Mouse (Mus musculus) small intestine, adult 2 months (tissue): ENCODE measurements around the gene Ttc7. TPM values are rescaled to one million over a fixed set of nuclear protein-coding genes. Genes with fewer than 3 reads are reported as not detected.

Experiments used
- H3K27ac ChIP-seq: fragments of 200-500 bp; 2 replicates; pipeline ENCODE4 v1.5.1; 2012; ENCODE audit warnings: low read depth, low read length, control low read depth, inconsistent platforms; ENCODE audit not compliant: insufficient read depth
- H3K27me3 ChIP-seq: fragments of 200-500 bp; 2 replicates; pipeline ENCODE4 v1.6.1; 2012; ENCODE audit warnings: mild to moderate bottlenecking, moderate library complexity, low read length, inconsistent platforms; ENCODE audit not compliant: control insufficient read depth, insufficient read depth
- H3K36me3 ChIP-seq: fragments of 200-500 bp; 2 replicates; pipeline ENCODE4 v1.6.1; 2012; ENCODE audit warnings: mild to moderate bottlenecking, low read length, control low read depth, inconsistent platforms; ENCODE audit not compliant: control insufficient read depth, insufficient read depth
- H3K4me1 ChIP-seq: fragments of 200-500 bp; 2 replicates; pipeline ENCODE4 v1.6.1; 2012; ENCODE audit warnings: low read length, inconsistent platforms, mixed read lengths; ENCODE audit not compliant: control insufficient read depth, insufficient read depth, insufficient read length
- H3K4me3 ChIP-seq: fragments of 200-500 bp; 2 replicates; pipeline ENCODE4 v1.5.1; 2012; ENCODE audit warnings: low read depth, mild to moderate bottlenecking, control low read depth, inconsistent platforms, low read length, moderate library complexity
- CTCF ChIP-seq: fragments of 200-500 bp; IDR thresholded peaks from 2 replicates; pipeline ENCODE4 v1.5.1; 2012; ENCODE audit warnings: low read depth, mild to moderate bottlenecking, control low read depth, inconsistent platforms, low read length, moderate library complexity, mixed read lengths; ENCODE audit not compliant: insufficient replicate concordance, insufficient read length; ENCODE audit errors: extremely low read depth
- POLR2A ChIP-seq: fragments of 200-500 bp; IDR thresholded peaks from 2 replicates; pipeline ENCODE4 v1.6.1; 2012; ENCODE audit warnings: low read depth, mild to moderate bottlenecking, control low read depth, inconsistent platforms, low read length, moderate library complexity
- WGBS: fragments of 180-500 bp; shearing (Covaris S2); methylation state at CpG from one replicate; pipeline ENCODE4 v1.1.7; 2018; 5-methylcytosine and 5-hydroxymethylcytosine counted together
- polyA plus RNA-seq: library from polyadenylated mRNA; depleted of rRNA; stranded (reverse); fragments of >200 nt; gene quantifications from 2 replicates; pipeline ENCODE4 v1.2.3, GENCODE M21; 2012

The Ttc7 gene
- polyA plus RNA-seq, 1 experiment: 289 TPM

DNA sequence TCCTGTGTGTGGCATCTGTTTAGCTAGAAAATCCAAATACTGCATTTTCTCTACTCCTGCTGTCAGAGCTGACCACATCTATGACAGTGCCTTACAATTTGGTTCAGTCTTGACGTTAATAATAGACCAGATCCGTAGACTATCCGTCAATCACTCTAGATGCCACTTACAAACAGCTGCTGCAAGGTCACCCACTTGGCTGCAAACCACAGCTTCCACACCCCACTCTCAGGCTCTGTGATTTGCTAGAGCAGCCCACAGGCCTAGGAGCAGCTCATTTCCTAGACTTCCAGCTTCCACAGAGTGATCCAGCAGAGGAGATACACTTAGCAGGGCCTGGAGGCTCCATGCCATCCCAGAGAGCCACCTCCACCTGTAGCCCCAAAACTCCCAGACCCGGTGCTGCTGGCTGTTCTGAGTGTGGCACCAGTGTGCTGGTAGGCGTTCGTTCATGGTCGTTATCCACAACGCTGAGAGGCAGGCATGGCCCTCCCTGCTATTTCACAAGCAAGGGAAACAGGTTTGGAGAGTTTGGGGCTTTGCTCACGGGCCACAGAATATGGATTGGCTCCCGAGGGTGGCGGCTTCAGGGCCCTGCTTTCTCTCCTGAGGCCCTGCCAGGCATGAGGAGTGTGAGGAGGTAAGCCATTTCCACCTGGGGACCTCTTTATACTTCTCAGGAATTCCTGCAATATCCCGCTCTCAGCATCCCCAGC lies 26.5 kb downstream of the Ttc7 start:
- no peak overlapping the region for H3K27ac ChIP-seq

DNA sequence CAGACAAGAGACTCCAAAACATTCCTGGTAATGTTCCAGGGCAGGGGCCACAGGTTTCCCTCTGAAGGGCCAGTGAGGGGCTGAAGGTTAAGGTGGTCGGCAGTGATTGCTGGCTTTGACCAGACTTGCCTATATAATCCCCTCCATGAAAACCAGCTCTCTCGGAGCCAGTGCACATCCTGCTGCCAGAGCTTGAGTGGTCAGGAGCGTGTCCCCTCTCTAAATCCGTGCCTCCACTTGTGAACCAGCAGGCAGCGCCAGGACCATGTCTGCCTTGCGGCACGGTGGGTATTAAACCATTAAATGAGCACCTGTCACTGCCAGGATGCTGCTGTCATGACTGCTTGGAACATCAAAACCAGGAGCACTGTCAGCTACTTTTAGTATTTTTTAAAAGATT lies 27.8 kb downstream of the Ttc7 start:
- peaks cover 38% of the 10 kb centered on the region for H3K4me1 ChIP-seq
- no peak overlapping the region for H3K27ac ChIP-seq
- H3K27me3 ChIP-seq: no peaks in the 10 kb centered on the region
- TF ChIP-seq POLR2A: no peak
- no peak for TF ChIP-seq CTCF
- WGBS: 94% methylated on average over 7 of the region's 7 CpGs
- H3K4me3 ChIP-seq: no peak overlapping the region
- H3K36me3 ChIP-seq: peaks cover 38% of the 10 kb centered on the region

More for the DNA sequence above, 26.5 kb downstream of the Ttc7 start:
- Histone ChIP-seq H3K27me3 (no peaks in the 10 kb centered on the region), H3K36me3 (peaks cover 37% of the 10 kb centered on the region), H3K4me3 (no peak overlapping the region), H3K4me1 (peaks cover 39% of the 10 kb centered on the region)
- WGBS: 85% methylated on average over 12 of the region's 12 CpGs
- TF ChIP-seq POLR2A (no peak), CTCF (no peak)

DNA sequence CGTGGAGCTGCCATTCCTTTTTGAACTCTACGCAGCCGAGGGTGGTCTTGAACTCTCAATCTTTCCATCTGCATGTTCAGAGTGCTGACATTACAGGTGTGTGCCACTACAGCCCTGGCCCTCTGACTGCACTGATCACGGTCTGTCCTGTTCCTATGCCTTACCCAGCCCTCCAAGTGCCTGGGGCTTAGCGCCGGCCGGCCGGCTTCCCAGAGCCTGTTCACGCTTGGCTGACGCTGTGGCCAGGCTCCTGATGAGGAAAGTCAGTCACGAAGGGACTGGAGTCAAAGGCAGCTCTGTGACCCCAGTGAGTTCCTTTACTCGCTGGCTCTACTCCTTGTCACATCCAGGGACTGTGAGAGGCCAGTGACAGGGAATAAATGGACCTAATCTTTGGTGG lies 29.7 kb downstream of the Ttc7 start:
- WGBS: 85% methylated on average over 12 of the region's 12 CpGs
- TF ChIP-seq CTCF: no peak
- TF ChIP-seq POLR2A: no peak
- Histone ChIP-seq H3K27me3 (no peaks in the 10 kb centered on the region), H3K27ac (peak overlapping the region; percentile 92), H3K36me3 (peaks cover 38% of the 10 kb centered on the region), H3K4me1 (peaks cover 31% of the 10 kb centered on the region), H3K4me3 (no peak overlapping the region)

DNA sequence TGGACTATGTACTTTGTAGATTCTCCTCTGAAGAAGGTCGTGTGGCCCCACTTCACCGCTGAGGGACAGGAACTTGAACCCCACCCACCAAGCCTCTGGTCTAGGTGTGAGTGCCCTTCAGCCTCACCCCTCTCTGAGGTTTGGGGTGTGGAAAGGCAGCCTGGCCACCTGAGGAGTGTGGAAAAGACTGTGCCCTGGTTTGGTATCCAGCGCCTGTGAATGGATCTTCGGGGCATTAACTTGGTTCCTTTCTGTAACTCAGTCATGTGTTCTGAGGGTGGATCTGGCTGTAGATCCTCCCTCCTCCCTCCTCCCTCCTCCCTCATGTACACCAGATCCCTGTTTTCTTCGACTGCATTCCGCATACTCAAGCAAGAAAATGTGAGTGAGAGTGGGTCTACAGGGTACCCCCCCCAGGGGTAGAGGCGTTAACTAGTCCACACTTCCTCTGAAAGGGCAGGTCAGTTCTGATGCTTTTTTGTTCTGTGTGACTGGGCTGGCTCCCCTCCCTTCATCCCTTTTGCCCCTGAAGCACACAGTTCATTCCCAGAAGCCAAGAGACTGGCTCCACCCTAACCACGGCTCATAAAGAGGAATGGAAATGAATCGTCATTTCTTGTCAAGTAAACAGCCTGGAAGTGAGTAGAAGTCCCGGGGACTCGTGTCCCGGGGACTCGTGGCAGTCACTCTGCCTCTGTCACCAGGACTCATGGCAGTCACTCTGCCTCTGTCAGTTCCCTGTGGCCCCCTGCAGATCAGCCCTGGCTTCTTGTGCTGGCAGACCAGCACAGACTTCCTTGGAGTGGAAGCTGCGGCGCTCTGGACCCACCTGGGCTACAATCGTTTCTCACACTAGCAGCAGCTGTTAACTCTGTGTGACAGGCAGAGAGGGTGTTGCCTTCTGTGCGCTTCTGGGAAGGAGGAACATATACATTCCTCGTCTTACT lies 30.5 kb downstream of the Ttc7 start:
- TF ChIP-seq CTCF (no peak), POLR2A (no peak)
- Histone ChIP-seq H3K4me1 (peaks cover 34% of the 10 kb centered on the region), H3K36me3 (peaks cover 32% of the 10 kb centered on the region), H3K27ac (peak overlapping the region; percentile 93), H3K4me3 (0 out of 2 replicates have a peak overlapping the region, but pooled peaks have one; percentile 1), H3K27me3 (no peaks in the 10 kb centered on the region)
- 36% methylated on average over 18 of the region's 18 CpGs for WGBS

DNA sequence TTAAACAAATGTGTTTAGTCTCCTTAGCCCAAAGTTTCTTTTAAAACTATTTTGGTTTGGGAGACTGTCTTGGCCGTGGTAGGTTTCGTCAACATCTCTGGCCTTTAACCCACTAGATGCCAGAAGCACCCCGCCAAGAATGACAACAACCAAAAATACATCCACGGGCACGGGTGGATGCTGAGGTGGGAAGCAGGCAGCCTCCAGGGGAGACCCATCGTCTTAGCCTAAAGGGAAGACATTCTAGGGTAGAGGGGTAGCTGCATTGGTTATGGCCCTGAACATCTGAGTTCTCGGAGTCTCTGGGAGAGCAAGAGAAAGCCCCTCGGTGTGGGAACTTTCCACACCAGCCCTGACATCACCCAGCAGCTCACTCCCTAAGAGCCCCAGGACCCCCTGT lies 31.4 kb downstream of the Ttc7 start:
- H3K36me3 ChIP-seq: peaks cover 25% of the 10 kb centered on the region
- H3K4me1 ChIP-seq: peaks cover 34% of the 10 kb centered on the region
- H3K27ac ChIP-seq: no peak overlapping the region
- WGBS: 88% methylated on average over 8 of the region's 8 CpGs
- no peaks in the 10 kb centered on the region for H3K27me3 ChIP-seq
- TF ChIP-seq POLR2A (no peak), CTCF (no peak)
- no peak overlapping the region for H3K4me3 ChIP-seq

DNA sequence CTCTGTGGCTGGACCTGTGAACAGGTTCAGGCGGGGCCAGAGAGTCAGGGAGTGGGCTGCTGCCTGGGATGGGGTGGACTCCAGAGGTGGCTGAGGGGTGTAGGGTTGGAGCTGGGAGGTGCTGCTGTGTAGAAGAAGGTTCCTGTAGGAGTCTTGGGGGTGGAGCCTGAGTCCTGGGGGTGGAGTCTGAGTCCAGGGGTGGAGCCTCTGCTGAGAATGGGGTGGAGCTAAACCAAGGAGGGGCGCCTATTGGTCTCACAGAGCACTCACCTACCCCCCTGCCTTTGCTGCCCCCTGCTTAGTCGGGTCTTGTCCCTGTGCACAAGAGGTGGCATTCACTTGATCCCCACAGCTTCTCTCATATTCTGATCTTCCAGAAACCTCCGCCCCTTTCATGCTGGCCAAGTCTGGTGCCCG lies 31.9 kb downstream of the Ttc7 start:
- H3K27ac ChIP-seq: no peak overlapping the region
- no peaks in the 10 kb centered on the region for H3K27me3 ChIP-seq
- no peak overlapping the region for H3K4me3 ChIP-seq
- TF ChIP-seq CTCF (no peak), POLR2A (no peak)
- H3K4me1 ChIP-seq: peaks cover 34% of the 10 kb centered on the region
- WGBS: 63% methylated on average over 5 of the region's 5 CpGs
- H3K36me3 ChIP-seq: peaks cover 21% of the 10 kb centered on the region

DNA sequence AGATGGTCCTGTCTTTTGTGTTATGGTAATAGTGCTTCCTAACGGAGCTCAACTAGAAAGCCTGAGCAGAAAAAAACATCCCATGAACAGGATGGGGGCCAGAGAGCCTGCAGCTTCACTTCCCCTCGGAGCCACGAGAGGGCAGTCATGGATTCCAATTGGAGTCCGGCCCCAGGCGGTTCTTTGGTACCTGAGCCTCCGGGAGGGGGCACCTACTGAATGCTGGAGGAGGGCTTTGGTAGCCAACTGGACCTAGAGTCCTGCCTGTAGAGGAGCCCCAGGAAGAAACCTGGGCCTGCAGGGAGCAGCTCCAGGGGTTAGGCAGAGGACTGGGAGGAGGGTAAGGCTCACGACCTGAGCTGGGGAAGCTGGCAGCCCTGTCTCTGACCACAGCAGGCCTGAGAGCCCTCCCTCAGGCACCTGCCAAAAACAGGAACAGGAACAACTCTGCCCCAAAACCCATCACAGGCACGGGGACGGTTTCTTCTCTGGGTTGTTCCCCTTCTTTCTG lies 32.4 kb downstream of the Ttc7 start:
- WGBS: 12% methylated on average over 9 of the region's 9 CpGs
- H3K36me3 ChIP-seq: peaks cover 16% of the 10 kb centered on the region
- no peak for TF ChIP-seq POLR2A
- peak; percentile 96 for TF ChIP-seq CTCF
- no peak overlapping the region for H3K4me3 ChIP-seq
- no peaks in the 10 kb centered on the region for H3K27me3 ChIP-seq
- H3K4me1 ChIP-seq: peaks cover 34% of the 10 kb centered on the region
- no peak overlapping the region for H3K27ac ChIP-seq
